Mouse (Mus musculus): ENCODE measurements around the gene Col24a1. TPM values are rescaled to one million over a fixed set of nuclear protein-coding genes. Genes with fewer than 3 reads are reported as not detected.

Gene Col24a1
- not detected in 2 replicates for total RNA-seq (2017)

DNA sequence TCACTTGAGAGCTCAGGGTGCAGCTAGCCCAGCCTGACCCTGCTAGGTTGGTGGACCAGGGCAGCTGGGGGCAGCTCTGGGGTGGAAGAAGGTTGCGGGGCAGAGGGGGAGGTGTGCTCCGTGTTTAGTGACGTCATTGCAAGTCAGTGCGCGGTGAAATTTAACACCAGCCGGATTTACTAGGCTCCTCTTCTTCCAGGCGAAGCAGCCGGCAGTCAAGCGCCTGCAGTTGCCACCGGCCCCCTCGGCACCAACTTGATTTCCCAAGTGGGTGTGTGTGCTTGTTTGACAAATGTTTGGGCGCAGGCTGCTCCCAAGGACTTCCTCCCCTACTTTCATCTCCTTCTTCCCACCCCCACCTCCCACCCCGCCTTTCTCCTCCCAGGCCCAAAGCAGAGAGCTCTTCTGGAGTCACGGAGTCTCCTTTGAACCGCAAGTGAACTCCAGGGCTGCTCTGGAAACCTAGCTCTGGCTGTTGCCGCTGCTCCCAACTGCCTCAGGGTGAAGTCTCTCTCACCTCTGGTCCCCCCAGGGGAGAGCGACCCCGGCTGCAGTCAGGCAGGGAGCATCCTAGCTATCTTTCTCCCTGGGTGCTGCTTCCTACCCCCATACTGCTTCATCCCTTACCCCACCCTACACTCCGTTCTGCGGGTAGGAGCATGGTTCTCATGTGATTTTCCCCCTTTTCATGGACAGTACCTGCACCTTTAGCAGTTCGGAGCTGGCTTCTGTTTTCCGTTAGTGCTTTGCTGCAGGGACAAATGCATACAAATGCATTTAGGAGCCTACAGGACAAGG lies at the start of gene Col24a1:
Col24a1 (plus strand) TSS at position 136 of the 798 bp plus-strand sequence.
- ATAC-seq (ENCODE audit: extremely low read depth, insufficient number of reproducible peaks, low FRiP score, poor library complexity, severe bottlenecking), result no peak

DNA sequence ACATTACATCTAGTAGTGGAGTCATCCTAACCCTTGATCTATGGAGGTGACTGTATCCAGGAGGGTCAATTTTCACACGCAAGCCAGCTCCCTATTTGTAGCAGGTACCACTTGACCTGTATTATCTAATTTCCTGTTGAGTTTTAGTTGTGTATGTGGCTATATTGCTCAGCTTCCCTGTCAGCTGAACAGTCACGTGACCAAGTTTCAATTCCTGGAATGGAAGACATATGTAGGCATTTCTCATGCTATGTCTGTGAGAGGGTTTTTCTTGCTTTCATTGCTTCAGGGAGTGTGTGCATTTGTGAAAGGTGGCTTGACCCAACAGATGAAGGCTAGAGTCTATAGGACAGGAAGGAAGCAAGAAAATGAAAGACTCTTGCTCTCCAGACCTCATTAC lies 44.2 kb upstream of the Col24a1 start:
- no peak for ATAC-seq (ENCODE audit: extremely low read depth, insufficient number of reproducible peaks, low FRiP score, poor library complexity, severe bottlenecking)

DNA sequence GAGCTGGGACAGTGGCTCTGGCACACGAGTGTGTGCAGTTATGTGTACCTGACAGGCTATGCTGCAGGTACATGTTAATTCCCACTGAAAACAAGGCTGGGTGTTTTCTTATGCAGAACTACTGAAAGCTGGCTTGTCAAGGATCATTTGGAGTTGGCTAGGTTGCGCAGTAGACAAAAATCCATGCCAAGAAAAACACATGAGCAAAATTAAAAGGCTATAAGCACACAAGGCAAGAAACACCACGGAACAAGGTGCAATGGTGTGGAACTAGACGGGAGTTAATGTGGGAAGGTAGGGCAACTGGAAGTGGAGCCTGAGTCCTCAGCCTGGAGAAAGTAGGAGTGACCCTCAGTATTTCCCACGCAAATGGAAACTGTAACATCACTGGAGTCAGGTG lies 39.2 kb upstream of the Col24a1 start:
- ATAC-seq (ENCODE audit: extremely low read depth, insufficient number of reproducible peaks, low FRiP score, poor library complexity, severe bottlenecking), result no peak

DNA sequence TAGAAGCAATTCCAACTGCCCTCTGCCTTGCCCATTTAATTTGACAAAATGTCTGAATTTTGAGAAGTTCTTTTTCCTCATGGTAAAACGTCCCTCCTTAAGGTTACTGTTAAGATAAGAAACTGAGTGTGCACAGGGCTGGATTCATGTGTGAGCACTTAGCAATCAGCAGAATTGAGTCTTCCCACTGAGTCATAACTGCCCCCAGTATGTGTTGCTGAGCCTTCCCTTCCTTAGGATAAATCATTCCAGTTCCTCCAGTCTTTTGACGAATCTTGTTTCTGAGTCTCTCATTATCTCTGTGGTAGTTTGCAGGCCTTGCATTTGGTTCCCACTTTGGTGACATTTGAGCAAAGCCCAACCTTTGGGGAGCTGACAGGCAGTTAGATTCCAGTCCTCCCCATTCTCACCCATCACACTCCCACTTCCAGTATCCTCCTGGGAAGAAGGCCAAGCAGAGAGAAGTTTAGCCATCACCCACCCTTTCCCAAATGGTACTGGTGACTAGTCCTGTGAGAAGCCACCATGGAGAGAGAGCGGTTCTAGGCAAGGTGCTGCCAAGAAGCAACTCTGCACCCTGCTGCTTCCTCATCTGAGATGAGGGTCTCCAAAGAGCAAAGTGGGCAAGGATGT lies 37.4 kb upstream of the Col24a1 start:
- no peak for ATAC-seq (ENCODE audit: extremely low read depth, insufficient number of reproducible peaks, low FRiP score, poor library complexity, severe bottlenecking)

DNA sequence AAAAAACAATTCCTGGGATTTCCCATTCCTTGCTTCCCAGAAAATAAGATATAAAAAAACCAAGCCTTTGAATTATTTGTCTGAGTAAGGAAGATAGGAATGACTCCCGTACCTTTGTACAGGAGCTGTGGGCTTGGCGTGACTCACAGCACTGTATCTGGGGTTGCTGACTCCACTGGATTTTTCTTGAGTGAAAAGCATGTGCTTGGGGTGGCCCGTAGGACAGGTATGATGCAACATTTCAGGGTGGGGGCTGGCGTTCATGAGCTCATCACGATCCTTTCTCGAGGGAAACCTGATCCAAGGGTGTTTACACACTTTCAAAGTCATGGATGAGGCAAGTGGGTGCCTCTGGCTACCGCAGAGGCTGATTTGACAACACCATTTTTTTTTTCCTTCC lies 35.6 kb upstream of the Col24a1 start:
- ATAC-seq (ENCODE audit: extremely low read depth, insufficient number of reproducible peaks, low FRiP score, poor library complexity, severe bottlenecking), result no peak

DNA sequence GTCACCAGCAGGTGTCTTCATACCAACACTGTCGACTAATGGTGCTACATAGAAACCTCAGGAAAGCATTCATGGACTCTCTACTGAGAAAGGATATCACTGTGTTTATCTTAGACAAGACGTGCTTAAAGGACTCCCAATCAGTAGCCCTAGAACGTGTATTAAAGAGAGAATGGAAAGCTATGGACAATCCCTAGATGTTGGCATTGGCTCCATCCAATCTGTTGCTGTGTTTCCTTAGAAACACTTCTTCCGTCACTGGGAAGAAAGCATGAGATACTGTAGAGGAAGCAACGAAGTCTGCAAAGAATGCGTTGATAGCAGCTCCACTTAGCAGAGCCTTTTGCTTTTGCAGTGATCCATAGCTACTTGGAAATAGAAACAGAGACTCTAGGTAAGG lies 32.6 kb upstream of the Col24a1 start:
- ATAC-seq (ENCODE audit: extremely low read depth, insufficient number of reproducible peaks, low FRiP score, poor library complexity, severe bottlenecking), result no peak

GRCm38 (mm10) chr3:145263131-145263530 lies 29.1 kb upstream of the Col24a1 start:
- no peak for ATAC-seq (ENCODE audit: extremely low read depth, insufficient number of reproducible peaks, low FRiP score, poor library complexity, severe bottlenecking)

- no peak for ATAC-seq (ENCODE audit: extremely low read depth, insufficient number of reproducible peaks, low FRiP score, poor library complexity, severe bottlenecking)
These were observed 24.2 kb upstream of the Col24a1 start for GRCm38 (mm10) chr3:145268066-145268465.

GRCm38 (mm10) chr3:145274191-145274590 lies 18.1 kb upstream of the Col24a1 start:
- no peak for ATAC-seq (ENCODE audit: extremely low read depth, insufficient number of reproducible peaks, low FRiP score, poor library complexity, severe bottlenecking)

GRCm38 (mm10) chr3:145293207-145293606 lies 935 bp downstream of the Col24a1 start:
- no peak for ATAC-seq (ENCODE audit: extremely low read depth, insufficient number of reproducible peaks, low FRiP score, poor library complexity, severe bottlenecking)

- ATAC-seq (ENCODE audit: extremely low read depth, insufficient number of reproducible peaks, low FRiP score, poor library complexity, severe bottlenecking), result no peak
These were observed 1.5 kb downstream of the Col24a1 start for GRCm38 (mm10) chr3:145293623-145294307.

GRCm38 (mm10) chr3:145299980-145300591 lies 7.8 kb downstream of the Col24a1 start:
- no peak for ATAC-seq (ENCODE audit: extremely low read depth, insufficient number of reproducible peaks, low FRiP score, poor library complexity, severe bottlenecking)

DNA sequence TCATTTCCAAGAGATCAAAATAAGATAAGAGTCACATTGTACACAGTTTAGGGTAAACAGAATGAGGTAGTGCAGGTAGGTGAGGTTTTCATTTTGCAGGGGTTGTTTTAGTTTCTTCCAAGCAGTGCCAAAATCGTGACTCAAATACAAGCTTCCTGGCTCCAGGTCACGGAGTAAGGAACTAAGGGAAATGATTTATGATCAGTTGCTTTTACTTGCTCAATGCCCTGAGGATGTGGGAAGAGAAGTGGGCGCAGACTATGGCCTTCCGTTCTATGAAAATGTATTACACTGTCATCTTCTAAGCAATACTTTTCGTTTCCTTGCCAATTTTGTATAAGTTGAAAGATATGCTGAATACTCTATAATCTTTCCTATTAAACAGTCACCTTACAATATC lies 13.0 kb downstream of the Col24a1 start:
- ATAC-seq (ENCODE audit: extremely low read depth, insufficient number of reproducible peaks, low FRiP score, poor library complexity, severe bottlenecking), result no peak

DNA sequence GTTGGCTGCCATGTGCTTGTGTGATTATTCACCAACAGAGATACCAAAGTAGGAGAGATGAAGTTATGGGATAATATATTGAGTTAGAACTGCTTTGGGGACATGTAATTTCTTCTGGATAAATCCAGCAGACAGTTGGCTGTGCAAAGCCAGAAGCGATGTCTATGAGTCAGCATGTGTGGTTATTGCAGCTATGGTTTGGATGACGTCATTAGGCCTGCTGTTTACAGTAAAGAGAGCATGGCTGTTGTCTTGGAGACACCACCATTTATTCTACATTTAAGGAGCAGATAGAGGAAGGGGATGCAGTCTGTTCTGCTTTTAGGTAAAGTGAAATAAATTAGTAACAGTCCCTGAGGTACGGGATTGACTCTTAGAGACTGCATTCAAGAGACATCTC lies 14.9 kb downstream of the Col24a1 start:
- ATAC-seq (ENCODE audit: extremely low read depth, insufficient number of reproducible peaks, low FRiP score, poor library complexity, severe bottlenecking), result no peak

DNA sequence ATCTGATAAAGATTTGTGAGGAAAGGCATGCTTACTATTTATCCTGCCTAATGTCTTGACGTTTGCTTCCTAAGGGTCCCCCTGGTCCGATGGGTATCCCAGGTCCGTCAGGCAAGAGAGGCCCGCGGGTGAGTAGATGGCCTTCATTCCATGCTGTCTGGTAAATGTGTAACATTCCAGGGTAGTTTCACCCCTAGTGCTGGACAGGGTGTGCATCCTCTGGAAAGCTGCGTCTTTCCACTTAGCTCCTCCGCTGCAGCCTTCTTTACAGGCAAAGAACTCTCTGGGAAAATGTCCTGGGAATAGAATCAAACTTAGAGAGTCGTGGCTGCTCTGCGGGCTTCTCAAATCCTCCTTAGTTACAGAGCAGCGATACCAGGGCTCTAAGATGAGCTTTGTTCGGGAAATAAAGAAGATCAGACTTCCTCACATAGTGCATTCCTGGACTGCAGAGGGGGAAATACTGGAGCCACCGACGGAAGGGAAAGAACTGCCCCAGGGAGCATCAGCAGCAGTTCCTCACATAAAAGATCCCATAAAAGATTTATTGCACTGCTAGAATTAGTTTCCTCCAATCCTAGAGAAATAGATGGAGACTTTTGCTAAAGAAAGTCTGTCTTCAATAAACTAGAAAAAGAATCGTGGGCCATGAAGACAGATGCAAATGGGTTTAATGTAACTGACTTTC lies 28.5 kb downstream of the Col24a1 start:
- no peak for ATAC-seq (ENCODE audit: extremely low read depth, insufficient number of reproducible peaks, low FRiP score, poor library complexity, severe bottlenecking)

GRCm38 (mm10) chr3:145325402-145325801 lies 33.1 kb downstream of the Col24a1 start:
- ATAC-seq (ENCODE audit: extremely low read depth, insufficient number of reproducible peaks, low FRiP score, poor library complexity, severe bottlenecking), result no peak

DNA sequence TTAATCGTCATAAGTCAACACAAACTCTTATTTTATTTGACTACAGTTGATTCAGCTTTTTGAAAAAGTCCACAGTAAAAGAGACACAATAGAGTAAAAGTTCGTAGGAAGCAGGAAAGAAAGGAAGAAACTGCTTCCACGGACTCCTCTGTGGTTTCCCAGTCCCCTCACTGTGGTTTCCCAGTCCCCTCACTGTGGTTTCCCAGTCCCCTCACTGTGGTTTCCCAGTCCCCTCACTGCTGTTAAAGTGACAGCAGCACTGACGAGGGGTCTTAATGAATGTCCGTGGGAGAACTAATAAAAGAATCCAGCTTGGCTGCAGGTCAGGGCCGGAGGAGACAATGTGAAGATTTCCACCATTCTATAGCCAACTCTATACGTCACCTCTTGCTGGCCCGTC lies 39.4 kb downstream of the Col24a1 start:
- ATAC-seq (ENCODE audit: extremely low read depth, insufficient number of reproducible peaks, low FRiP score, poor library complexity, severe bottlenecking), result no peak

- ATAC-seq (ENCODE audit: extremely low read depth, insufficient number of reproducible peaks, low FRiP score, poor library complexity, severe bottlenecking), result no peak
These were observed 41.8 kb downstream of the Col24a1 start for GRCm38 (mm10) chr3:145334046-145334445.

DNA sequence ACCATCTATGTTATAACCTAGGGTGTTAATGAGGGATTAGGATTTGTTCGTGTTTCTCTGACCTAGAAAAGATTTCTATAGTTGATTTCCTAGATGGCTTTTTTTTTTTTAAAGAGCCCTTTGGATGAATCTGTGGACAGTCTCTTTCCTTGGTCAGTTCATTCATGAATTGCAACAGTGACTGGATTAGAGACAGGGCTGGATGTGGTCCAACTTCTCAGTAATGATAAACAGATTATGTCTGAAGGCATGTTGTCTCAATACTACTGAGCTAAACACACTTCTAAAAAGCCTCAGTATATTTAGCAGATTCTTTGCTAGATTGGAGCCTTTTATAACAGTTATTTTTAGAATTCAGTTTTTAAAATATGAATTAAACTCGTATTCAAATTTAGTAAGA lies 44.9 kb downstream of the Col24a1 start:
- no peak for ATAC-seq (ENCODE audit: extremely low read depth, insufficient number of reproducible peaks, low FRiP score, poor library complexity, severe bottlenecking)
